In genomic region chr10:8870368-8870767, GRCm38 (mm10) we compare ENCODE assay signal across 14 mouse cellular contexts. TPM values are rescaled to one million over a fixed set of nuclear protein-coding genes. Genes with fewer than 3 reads are reported as not detected.
DNase-seq lines count a peak whose midpoint lies in the region.
"Had no signal": no experiment of that assay in that cellular context is flagged by ENCODE, and none has a peak within 500 bp of the region (broad histone marks: within the 10 kb centered on the region; RNA-seq: fewer than 3 reads in every experiment).

No protein-coding gene starts in this region.

- WGBS in heart, embryonic 10.5 days: 76% methylated on average over 3 of the region's 3 CpGs

- intact Hi-C loops in heart, postnatal 25 days (cut with DNase I): loop anchor here (2.0 kb wide), 1 partner anchor 14 kb away; no protein-coding TSS in a partner anchor
- intact Hi-C loops in left cerebral cortex, postnatal 14 days (cut with DNase I): no loop called here

- peaks cover 16% of the 10 kb centered on the region for H3K4me1 ChIP-seq in heart, embryonic 10.5 days
- peaks cover 49% of the 10 kb centered on the region for H3K4me1 ChIP-seq in brown adipose tissue, adult 24 weeks (ENCODE audit: control insufficient read depth, insufficient read depth, insufficient read length, low read length)
- H3K4me1 ChIP-seq: embryonic facial prominence, embryonic 12.5 days had no signal

- no peak overlapping the region for H3K4me3 ChIP-seq in heart, embryonic 10.5 days
- no peak overlapping the region for H3K4me3 ChIP-seq in brown adipose tissue, adult 24 weeks (ENCODE audit: insufficient read depth, low read depth, low read length)
- H3K4me3 ChIP-seq: embryonic facial prominence, embryonic 12.5 days; limb, embryonic 12.5 days; myocyte had no signal

- no peak overlapping the region for H3K27ac ChIP-seq in heart, embryonic 10.5 days
- H3K27ac ChIP-seq in brown adipose tissue, adult 24 weeks (replicated peaks; ENCODE audit: low read depth, low read length): peak overlapping the region; percentile 69
- H3K27ac ChIP-seq: embryonic facial prominence, embryonic 12.5 days; limb, embryonic 12.5 days had no signal

- no peaks in the 10 kb centered on the region for H3K36me3 ChIP-seq in heart, embryonic 10.5 days
- H3K36me3 ChIP-seq: embryonic facial prominence, embryonic 12.5 days; limb, embryonic 12.5 days had no signal

- H3K9me3 ChIP-seq in heart, embryonic 10.5 days: no peaks in the 10 kb centered on the region
- H3K9me3 ChIP-seq: embryonic facial prominence, embryonic 12.5 days; limb, embryonic 12.5 days had no signal

- DNase-seq in heart, adult 18-20 months: peak; percentile 56 to 84
- DNase-seq in heart, embryonic 10.5 days (ENCODE audit: low spot score): no peak
- DNase-seq in 416B (ENCODE audit: low read depth): peak; percentile 76
- peak; percentile 46 for DNase-seq in heart, postnatal 25 days (ENCODE audit: low spot score)
- no peak for DNase-seq in spleen, postnatal 36 days (ENCODE audit: low spot score in 2 of 2)
- no peak for DNase-seq in left cerebral cortex, postnatal 14 days (ENCODE audit: low spot score in 2 of 2)
- no peak for DNase-seq in left cerebral cortex, adult 9 months (ENCODE audit: low spot score in 2 of 2)
- DNase-seq: cerebellum, postnatal 10 days; lung, embryonic 14.5 days had no signal

- no peaks in the 10 kb centered on the region for H3K27me3 ChIP-seq in heart, embryonic 10.5 days (ENCODE audit: insufficient read depth, poor library complexity, severe bottlenecking)
- H3K27me3 ChIP-seq: embryonic facial prominence, embryonic 12.5 days; limb, embryonic 12.5 days had no signal

RNA-seq across cellular contexts. Expression of gene Sash1, which starts 15.5 kb away (rescaled TPM):
- total RNA-seq in heart, adult 18-20 months (2021): 10 to 100 TPM; 29.7 to 31.8 TPM
- 2.5 and 2.7 TPM in 2 replicates for polyA plus RNA-seq in heart, embryonic 10.5 days (2016; fragmentation: Nextera tagmentation; extraction: Ambion mirVana)
- polyA plus RNA-seq in brown adipose tissue, adult 24 weeks (2012; ENCODE audit: insufficient read depth, insufficient read length, missing spikeins): 14.1 and 18.2 TPM in 2 replicates
- 10 to 100 TPM; 26.8 to 31.1 TPM for total RNA-seq in heart, postnatal 25 days (2021)
- 10 to 100 TPM; 60.0 to 64.3 TPM for total RNA-seq in left cerebral cortex, postnatal 14 days (2021)
- total RNA-seq: MEL had no signal

Comparison
In these comparisons a context has a peak if more than half of its experiments do, and no peak if none do; other contexts are left out.
1. DNase-seq: peak in heart, adult 18-20 months (2 of 2), 416B (single experiment) and heart, postnatal 25 days (single experiment); none in heart, embryonic 10.5 days (single experiment), spleen, postnatal 36 days (0 of 2), left cerebral cortex, postnatal 14 days (0 of 2) and left cerebral cortex, adult 9 months (0 of 2).